Mouse (Mus musculus) MEL (cell line): ENCODE data around the gene Peli1.

Experiments
- CTCF ChIP-seq, 3 experiments: IDR thresholded peaks in 2 of 3; conservative IDR thresholded peaks in 1 of 3; 2 replicates each; pipeline ENCODE4 v1.5.1; 2011 to 2012; ENCODE audit warnings: low read length in 3 of 3, low read depth in 2 of 3, mild to moderate bottlenecking in 2 of 3, improper control_type of control experiment in 1 of 3, inconsistent platforms in 1 of 3, mixed read lengths in 1 of 3, moderate library complexity in 1 of 3; ENCODE audit not compliant: control insufficient read depth in 1 of 3, insufficient read depth in 1 of 3, poor library complexity in 1 of 3, severe bottlenecking in 1 of 3
- ELF1 ChIP-seq: IDR thresholded peaks from 2 replicates; pipeline ENCODE4 v1.6.1; 2014; ENCODE audit warnings: low read depth, mild to moderate bottlenecking, inconsistent platforms, low read length, improper control_type of control experiment, moderate library complexity
- MAX ChIP-seq: IDR thresholded peaks from 2 replicates; pipeline ENCODE4 v1.6.1; 2011; ENCODE audit warnings: low read length, improper control_type of control experiment
- POLR2A ChIP-seq, 2 experiments: IDR thresholded peaks; 2 replicates each; pipeline ENCODE4 v1.6.1; 2011 to 2012; ENCODE audit warnings: low read length in 2 of 2, mild to moderate bottlenecking in 2 of 2, control low read depth in 1 of 2, improper control_type of control experiment in 1 of 2, low read depth in 1 of 2, moderate library complexity in 1 of 2; ENCODE audit not compliant: control insufficient read depth in 1 of 2, insufficient read depth in 1 of 2, poor library complexity in 1 of 2
- TCF12 ChIP-seq: IDR thresholded peaks from 2 replicates; pipeline ENCODE4 v1.6.1; 2014; ENCODE audit warnings: low read depth, mild to moderate bottlenecking, inconsistent platforms, low read length, improper control_type of control experiment, moderate library complexity

DNA sequence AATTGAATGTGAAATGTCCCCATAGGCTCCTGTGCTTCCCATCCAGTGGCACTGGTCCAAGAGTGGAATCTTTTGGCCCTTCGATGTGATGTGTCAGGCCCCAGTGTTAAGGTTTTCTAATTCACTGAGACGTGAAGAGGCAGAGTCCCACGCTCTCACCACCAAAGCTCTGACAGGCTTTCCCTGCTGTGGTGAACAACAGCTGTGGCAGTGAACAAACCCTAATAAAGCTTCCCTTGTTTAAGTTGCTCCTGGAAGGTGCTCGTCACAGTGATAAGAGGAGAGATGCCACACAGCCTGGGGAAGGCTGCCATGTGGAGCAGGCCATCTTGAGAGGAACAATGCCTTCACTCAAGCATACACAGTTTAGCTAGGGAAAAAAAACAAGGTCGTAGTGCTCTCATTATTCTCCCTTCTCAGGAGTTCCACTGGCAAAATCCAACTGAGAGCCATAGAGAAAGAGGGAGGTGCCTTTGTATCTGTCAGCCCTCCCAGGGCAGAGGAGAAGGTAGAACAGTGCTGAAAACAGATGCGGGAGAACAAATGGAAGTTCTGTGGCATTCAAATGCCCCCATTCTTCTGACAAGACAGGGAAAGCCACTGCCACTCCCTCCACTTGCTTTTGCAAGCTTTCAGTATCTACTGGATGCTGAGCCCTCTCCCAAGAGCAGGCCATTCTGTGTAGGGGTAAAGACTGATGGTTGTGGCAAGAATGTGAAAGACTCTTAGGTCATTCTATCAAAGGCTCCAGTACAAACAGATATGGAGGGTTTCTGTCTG lies 77.9 kb downstream of the Peli1 start:
- TF ChIP-seq TCF12 (no peak), CTCF (IDR thresholded peaks at IDR 0.05 in 2 of 3, conservative IDR thresholded peaks at IDR 0.05 in 1 of 3; ENCODE audit: control insufficient read depth in 1 of 3, insufficient read depth in 1 of 3, low read depth in 2 of 3, low read length in 3 of 3, poor library complexity in 1 of 3, severe bottlenecking in 1 of 3) (no peak), MAX (no peak), POLR2A (IDR thresholded peaks at IDR 0.05; ENCODE audit: control insufficient read depth in 1 of 2, insufficient read depth in 1 of 2, low read depth in 1 of 2, low read length in 2 of 2, poor library complexity in 1 of 2) (no peak), ELF1 (no peak)
